Mouse (Mus musculus) adipocyte (in vitro differentiated cells): ENCODE data around the gene Wapl.
A peak's percentile ranks its signal among the peaks of the same experiment; 100 is the strongest.

Source experiments
- DNase-seq: peaks from one replicate; pipeline ENCODE4 v3.0.0-alpha.2; 2016; ENCODE audit warnings: low spot score

The Wapl gene

GRCm38 (mm10) chr14:34673395-34674228 lies at the start of gene Wapl:
Gene Wapl (plus strand): TSS chr14:34673928.
- DNase-seq = peak; percentile 93

- no peak for DNase-seq
Measured at GRCm38 (mm10) chr14:34626824-34627223, 46.9 kb upstream of the Wapl start.

- no peak for DNase-seq
Measured at GRCm38 (mm10) chr14:34632722-34633448, 40.8 kb upstream of the Wapl start.

- peak; percentile 64 for DNase-seq
Measured at GRCm38 (mm10) chr14:34635192-34635591, 38.5 kb upstream of the Wapl start.

GRCm38 (mm10) chr14:34635721-34636120 lies 38.0 kb upstream of the Wapl start:
- DNase-seq = peak; percentile 21

- no peak for DNase-seq
Measured at GRCm38 (mm10) chr14:34644140-34644539, 29.6 kb upstream of the Wapl start.

- no peak for DNase-seq
Measured at GRCm38 (mm10) chr14:34647870-34648475, 25.8 kb upstream of the Wapl start.

- no peak for DNase-seq
Measured at GRCm38 (mm10) chr14:34657131-34657530, 16.6 kb upstream of the Wapl start.

- no peak for DNase-seq
Measured at GRCm38 (mm10) chr14:34660351-34660787, 13.4 kb upstream of the Wapl start.

- no peak for DNase-seq
Measured at GRCm38 (mm10) chr14:34660788-34661591, 12.7 kb upstream of the Wapl start.

- no peak for DNase-seq
Measured at GRCm38 (mm10) chr14:34661621-34662477, 11.9 kb upstream of the Wapl start.

- DNase-seq = no peak
Measured at GRCm38 (mm10) chr14:34662478-34662826, 11.3 kb upstream of the Wapl start.

- no peak for DNase-seq
Measured at GRCm38 (mm10) chr14:34663381-34663780, 10.3 kb upstream of the Wapl start.

- no peak for DNase-seq
Measured at GRCm38 (mm10) chr14:34669082-34669481, 4.6 kb upstream of the Wapl start.

GRCm38 (mm10) chr14:34670256-34670655 lies 3.5 kb upstream of the Wapl start:
- DNase-seq = no peak

GRCm38 (mm10) chr14:34674229-34674791 lies 582 bp downstream of the Wapl start:
- peak; percentile 64 for DNase-seq

GRCm38 (mm10) chr14:34674932-34675331 lies 1.2 kb downstream of the Wapl start:
- no peak for DNase-seq

GRCm38 (mm10) chr14:34675347-34675865 lies 1.7 kb downstream of the Wapl start:
- DNase-seq = peak; percentile 16

- DNase-seq = no peak
Measured at GRCm38 (mm10) chr14:34680815-34681214, 7.1 kb downstream of the Wapl start.

GRCm38 (mm10) chr14:34684989-34685388 lies 11.3 kb downstream of the Wapl start:
- DNase-seq = no peak
